Mouse (Mus musculus) ovary, postnatal 36 days (tissue): ENCODE data around the gene Kif7.

Source experiments
- DNase-seq: peaks from one replicate; pipeline ENCODE4 v3.0.0; 2022; ENCODE audit warnings: low spot score, mixed read lengths

The Kif7 gene

DNA sequence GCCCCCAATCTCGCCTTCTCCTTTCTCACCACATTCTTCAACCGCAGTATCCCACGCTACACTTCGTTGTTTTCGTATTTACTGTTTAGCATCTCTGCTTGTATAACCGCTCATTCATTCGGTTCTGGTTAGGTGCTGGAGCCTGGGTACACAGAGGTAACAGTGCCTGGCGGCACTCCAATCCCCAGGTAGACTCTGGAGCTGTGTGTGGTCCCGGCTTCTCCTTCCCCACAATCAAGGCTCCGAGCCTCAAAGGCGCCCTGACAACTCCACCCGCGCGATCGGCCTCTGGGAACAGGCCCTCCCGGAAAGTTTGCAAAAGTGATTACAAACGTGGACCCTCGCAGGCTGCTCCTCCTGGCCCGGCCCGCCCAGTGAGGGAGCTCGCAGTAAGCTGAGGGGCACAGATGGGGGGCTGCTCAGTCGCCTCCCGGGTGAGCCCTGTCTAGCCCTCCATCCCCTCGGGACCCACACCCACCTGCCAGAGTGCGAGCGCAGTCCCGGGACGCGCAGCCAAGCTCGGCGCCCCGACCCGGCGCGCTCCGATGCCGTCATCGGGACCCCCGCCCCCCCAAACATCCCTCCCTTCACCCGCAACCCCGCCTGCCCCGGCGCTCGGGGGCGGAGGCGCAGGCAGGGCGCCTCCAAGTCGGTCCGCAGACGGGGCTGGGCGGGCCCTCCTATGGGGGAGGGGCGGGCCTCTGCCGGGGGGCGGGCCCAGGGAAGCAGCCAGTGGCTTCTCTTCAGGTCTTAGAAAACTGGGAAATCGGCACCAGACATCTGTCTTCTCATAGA, at the start of gene Kif7:
Gene Kif7 (minus strand): TSS at position 534 of the 795 bp plus-strand sequence.
- DNase-seq = peak; percentile 88

DNA sequence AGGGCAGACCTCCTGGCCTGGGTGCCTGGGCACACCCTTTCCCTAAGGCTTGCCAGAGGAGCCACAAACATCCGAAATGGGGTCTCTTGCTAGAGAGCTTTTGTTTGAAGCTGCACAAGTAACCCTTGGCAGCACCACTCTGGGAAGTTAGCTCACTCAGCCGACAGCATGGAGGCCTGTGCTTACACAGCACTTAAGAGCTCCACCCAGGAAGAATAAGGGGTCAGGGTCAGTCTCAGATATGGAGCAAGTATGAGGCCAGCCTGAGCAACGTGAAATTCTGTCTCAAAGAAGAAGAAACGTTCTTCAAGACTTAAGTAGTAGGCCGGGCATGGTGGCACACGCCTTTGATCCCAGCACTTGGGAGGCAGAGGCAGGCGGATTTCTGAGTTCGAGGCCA, 46.6 kb upstream of the Kif7 start:
- no peak for DNase-seq

DNA sequence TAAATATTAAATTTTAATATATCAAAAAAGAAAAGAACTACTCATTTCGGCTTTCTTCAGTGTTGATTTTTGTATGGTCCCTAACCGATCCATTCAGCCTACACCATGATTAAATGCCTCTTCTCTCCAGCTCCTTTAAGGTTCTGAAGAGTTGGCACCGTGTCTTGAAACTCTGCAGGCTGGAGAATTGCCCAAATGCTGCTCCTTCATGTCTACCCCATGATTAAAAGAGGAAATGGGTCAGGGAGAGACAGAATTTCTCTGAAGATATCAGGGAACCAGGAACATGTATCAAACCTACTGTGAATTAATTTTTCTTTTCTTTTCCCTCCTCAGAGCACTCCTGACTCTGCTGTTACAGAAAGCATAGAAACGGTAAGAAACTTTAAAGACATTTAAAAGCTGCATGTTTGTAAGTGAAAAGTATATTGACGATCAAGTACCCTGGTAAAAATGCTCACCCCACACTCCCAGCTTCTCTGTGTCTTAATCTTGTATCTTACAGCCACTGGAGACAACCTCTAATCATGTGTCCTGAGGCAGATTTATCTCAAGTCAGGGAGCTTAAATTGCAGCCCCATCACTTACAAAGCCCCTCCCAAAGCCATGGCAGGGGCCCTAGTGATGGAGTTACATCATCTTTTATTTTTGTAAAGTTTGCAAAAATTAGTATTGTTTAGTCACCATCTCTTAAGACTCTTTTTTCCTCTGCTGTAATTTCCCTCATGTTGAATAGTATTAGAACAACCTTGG, 45.8 kb upstream of the Kif7 start:
- no peak for DNase-seq

DNA sequence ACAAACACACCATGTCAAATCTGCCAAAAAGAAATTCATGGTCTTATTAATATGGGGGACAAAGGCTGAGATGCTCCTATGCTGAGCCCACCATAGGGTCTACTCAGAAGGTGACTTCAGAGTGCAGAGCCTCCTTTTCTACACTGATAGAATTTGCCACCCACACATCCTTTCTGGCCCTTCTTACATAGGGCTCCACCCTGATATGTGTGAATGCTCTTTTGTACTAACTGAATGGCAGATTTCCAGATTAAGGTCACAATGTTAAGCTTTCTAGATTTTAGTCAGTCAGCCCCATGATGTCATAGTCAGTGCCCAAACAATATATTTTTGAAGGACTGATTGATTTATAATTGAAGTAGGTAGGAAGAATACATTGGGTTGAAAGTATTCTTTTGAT, 44.2 kb upstream of the Kif7 start:
- no peak for DNase-seq

DNA sequence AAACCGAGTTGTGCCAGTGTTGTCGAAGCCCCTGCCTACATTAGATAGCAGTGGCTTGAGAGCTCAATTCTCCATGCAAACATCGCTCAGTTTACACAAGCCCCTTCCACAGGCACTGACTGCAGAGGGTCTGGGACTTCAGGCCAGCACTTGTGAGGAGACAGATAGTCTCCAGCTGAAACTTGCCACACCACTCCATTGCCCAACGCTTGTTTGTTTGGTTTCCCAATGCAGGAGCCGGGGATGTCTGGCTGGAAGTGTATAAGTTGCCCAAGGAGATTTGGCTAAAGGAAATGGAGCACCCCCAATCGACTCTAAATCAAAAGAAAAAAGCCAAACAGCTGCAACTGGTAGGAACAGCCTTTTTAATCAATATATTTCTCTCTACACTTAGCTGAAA, 42.7 kb upstream of the Kif7 start:
- no peak for DNase-seq

DNA sequence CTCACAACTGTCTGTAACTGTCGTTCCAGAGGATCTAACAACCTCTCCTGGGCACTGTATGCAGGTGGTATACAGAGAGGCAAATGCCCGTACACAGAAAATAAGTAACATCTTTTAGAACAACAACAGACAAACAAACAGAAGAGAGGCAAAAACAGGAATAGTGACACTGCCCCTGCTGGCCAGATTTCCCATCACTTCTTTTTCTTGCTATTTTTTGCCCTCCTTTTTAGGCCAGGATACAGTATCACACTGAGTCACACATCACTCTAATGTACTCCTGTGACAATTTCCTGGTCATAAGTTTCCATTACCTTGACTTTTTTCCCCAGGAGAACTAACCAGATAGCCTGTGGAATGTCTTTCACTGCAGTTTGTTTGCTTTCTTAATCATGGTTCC, 40.8 kb upstream of the Kif7 start:
- no peak for DNase-seq

DNA sequence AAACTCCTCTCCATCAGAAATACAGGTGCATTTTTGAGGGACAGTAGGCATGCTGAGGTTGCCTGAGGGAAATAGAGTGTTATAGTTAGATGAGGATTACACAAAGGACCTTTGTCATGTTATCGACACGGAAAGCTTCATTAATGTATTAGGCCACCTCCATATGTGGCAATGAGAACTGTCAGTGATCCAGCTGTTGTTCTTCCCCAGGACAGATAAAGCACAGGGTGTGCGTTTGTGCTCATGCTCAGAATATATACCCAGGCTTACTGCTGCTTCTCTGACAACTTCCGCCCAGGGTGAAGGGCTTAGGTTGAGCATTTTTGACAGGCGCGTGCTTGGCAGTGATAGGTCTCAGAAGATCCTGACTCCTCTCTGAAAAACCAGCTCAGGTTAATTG, 34.0 kb upstream of the Kif7 start:
- DNase-seq = no peak

DNA sequence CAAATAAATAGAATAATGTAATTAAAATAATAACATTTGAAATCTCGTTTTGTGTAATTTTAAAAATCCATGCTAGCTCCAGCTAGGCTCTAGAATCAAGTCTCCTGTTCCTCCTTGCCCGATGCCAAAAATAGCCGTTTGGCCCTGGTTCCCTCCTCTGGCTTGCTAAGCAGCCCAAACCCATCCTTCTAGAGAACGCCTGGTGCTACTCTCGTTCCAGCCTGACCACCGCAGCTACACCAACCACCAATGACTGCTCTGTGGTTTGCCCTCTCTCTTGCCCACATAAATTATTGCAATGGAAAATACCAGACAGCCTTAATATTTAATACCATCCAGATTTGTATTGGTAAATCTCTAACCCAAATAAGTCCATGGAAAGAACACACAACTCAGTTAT, 32.1 kb upstream of the Kif7 start:
- DNase-seq = no peak

DNA sequence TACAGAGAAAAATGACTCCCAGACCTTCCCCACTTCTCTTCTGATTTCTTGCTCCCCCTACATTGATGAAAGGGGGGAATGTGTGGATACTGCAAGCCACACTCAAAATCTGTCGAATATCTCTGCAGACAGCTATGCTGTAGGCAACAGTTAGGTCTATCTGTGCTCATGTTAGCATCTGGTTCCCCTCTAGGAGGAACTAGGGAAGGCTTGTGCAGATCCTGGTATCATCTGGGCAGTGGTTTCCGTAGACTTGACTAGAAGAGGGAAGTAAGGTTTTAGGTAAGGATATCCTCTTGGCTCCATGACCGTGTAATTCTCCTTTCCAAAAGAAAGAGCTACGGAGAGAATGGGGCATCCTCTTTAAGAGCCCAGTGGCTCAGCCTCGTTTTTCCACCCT, 29.1 kb upstream of the Kif7 start:
- DNase-seq = no peak

DNA sequence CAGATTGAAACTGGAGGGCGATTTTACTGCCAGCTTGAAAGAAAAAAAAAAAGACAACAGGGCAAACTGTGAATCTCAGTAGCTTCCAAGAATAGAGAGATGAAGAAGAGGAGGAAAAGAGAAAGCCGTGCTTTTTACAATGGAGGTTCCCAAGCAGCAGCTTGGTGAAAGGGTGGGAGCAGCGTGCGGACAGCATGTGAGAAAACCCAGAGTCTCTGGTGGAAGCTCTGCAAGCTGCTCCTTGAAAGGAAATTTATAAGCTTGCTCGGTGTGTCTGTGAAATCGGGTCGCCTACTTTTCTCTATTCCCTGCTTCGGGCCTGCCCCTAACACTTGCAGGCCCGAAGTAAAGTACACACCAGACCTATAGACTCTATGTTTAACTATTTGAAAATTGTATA, 28.5 kb upstream of the Kif7 start:
- no peak for DNase-seq

DNA sequence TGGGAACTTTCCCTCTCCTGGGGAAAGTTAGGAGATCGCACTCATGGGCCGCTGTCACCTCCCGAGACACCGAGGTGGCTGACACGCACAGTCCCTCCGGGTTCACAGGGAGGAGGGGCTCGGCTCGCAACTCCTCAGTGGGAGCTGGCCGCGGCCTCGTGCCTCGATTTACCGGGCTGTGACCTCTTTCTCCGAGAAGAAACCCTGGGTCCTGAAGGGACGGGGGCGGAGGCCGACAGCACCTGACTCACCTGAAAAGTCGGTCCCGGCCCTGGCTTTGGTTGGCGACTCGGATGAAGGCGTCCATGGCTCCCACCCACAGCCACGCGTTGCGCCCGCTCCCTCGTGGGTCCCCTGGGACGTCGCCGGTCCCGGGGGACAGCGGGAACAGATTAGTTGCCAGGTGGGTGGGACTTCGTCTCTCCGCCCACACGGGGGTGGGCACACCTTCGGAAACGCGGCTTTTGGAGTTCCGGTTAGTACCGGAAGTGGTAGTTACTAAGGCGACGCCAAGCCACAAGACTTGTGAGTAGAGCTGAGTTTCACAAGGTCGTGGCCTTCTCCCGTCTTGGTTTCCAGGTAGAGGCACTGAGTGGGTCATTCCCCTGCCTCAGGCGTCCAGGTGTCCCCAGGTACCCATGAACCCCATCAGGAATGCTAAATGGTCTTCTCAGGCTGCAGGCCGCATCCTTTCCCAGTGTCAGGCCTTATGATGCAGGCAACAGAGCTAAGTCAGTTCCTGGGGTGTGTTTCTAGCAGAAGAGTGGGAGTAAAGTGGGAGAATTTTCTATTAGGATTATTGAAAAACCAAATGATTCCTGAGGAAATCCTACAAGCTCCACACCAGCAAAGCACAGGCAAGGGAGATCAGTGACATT, 27.4 kb upstream of the Kif7 start, which contains the start of the genes Pex11a and Wdr93:
Gene Pex11a (minus strand): TSS at position 473 of the 878 bp plus-strand sequence.
Gene Wdr93 (plus strand): TSS at position 505 of the 878 bp plus-strand sequence.
- DNase-seq = peak; percentile 79

DNA sequence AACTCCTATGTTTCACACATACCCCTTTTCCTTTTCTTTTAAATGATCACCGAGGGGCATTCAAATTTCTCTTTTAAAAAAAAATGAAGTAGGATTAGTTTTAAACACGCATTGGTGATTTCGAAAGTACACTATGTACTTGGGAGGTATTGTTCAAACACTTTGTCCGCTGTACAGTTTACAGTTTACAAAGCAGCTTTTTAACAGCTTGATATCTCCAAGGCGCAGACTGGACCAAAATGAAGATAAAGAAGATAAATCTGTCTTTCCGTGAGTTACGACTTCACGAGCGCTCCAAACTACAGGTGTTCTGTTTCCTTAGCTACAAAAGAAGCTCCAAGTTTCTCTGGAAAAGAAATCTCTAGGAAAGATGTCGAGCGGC, 26.7 kb upstream of the Kif7 start:
- no peak for DNase-seq

DNA sequence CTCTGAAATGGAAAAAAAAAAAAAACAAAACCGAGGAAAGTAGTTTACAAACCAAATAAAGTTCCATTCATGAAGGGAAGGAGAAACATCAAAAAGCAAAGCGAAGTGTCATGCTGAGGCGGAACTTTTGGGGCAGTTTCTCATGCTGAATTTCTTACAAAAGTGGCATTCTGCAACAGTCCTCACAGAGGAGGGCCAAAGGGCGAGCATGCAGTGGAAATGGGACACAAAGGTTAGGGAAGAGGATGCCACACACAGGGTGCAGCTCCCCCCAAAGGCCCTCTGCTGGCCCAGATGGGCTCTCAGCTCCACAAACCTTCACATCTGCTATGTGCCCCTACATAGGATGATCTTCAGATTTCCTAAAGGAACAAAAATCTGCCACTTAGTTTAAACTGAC, 24.8 kb upstream of the Kif7 start:
- no peak for DNase-seq

DNA sequence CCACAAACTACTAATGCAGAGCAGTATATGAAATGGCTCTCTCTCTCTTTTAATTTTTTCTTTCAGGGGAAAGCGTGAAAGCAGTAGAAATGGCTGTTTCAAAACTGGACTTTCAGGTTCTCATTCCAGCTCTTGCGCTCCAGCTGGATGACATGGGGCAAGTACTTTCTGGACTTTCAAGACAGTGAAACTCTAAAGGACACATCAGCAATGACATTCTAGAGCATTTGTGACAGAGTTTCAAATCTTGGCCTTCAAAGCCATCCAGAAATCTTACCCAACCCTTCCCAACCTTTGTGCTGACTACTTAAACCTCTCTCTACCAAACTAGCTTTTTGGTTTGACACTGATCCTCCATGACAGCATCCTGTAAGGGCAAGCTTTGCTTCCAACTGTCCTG, 23.4 kb upstream of the Kif7 start:
- no peak for DNase-seq

DNA sequence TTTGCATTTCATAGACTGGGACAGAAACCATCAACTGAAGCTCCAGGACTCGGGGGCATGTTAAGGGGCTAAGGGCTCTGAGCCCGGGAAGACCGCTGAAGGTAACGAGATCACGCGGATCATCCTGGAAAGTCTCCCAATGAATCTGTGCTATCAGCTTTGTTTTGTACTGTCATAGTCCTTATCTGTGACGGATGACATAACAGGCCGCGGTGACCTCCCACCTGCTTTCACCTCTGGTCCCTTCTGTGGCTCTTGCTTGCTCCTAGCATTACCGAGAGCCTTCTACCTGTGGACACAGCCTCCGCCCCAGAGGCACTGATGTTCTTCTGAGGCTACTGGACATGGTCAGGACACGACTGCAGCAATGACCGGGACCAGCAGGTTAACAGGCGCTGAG, 21.0 kb upstream of the Kif7 start:
- no peak for DNase-seq

DNA sequence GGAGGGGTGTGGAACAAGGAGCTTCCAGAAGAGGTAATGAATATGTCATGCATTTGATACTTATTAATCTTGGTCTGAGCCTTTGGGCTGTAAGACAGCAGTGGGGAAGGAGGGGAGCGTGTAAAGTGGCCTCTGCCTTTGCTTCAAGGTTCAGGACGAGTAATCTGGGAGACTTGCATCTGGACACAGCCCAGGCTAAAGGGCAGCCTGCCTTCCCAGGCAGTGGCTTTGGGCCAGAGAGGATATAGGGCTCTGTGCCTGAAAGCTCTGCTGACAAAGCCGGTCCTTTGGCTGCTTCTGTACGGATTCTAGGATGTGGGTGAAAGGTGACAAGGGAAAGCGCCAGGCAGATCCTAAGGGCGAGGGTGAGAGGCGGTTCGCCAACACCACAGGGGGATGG, 19.0 kb upstream of the Kif7 start:
- DNase-seq = peak; percentile 70

DNA sequence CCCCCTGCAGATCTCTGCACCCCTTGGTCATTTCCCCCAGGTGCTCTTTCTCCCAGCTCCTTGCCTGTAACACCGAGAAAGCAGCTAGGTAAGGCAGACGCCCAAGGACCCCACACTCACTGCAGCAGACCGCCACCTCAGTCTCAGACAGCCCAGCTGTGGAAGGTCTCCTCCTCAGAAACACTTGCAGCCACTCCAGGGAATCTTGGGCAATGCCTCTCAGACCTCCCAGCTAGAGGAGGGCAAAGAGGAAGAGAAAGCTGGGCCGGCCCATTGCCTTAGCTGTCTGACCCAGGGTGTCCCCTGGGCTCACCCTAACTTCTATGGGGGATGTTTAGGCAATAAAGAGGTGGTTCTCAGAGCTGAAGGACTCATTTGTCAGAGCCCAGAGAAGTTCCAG, 17.1 kb upstream of the Kif7 start, which contains the start of gene Plin1:
Gene Plin1 (minus strand): TSS at position 282 of the 400 bp plus-strand sequence.
- DNase-seq = no peak

DNA sequence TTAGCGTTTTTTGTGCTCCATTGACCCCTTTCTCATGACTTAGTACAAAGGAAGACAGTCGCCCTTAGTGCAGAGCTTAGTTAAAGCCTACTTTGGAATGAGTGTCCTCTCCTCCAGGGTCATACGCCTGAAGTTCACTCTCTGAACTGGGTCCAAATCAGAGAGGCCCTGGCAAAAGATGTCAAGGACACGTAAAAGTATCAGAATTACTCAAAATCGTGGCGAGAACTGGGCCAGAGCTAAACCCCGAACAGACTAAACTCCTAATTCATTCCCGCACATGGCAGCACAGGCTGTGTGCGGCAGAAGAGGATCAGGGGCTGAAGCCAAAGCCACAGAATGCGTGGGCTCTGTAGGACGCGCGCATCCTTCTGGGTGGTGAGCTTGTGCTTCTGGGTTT, 15.9 kb upstream of the Kif7 start:
- no peak for DNase-seq

DNA sequence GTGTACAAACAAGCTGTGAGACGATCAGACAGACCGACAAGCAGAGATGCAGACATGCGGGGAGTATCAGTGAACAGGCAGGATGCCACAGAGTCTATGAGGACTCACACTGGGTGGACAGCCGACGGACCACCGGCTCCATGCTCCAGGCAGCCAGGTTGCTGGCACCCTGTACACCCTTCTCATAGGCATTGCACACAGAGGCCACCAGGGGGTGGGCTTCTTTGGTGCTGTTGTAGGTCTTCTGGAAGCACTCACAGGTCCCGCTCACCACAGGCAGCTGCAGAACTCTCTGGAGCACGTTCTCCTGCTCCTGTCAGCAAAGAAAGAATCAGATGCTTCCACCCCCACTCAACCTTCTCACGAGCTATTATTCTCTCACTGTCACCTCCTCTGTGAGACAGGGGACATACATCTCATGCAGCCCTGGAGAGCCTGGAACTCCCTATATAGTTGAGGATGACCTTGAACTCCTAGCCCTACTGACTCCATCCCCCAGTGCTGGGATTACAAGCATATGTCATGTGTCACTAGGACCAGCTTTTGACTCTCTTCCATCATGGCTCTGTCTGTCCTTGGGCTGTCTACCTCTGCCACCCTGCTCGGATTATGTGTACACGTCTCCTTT, 14.3 kb upstream of the Kif7 start:
- DNase-seq = no peak

DNA sequence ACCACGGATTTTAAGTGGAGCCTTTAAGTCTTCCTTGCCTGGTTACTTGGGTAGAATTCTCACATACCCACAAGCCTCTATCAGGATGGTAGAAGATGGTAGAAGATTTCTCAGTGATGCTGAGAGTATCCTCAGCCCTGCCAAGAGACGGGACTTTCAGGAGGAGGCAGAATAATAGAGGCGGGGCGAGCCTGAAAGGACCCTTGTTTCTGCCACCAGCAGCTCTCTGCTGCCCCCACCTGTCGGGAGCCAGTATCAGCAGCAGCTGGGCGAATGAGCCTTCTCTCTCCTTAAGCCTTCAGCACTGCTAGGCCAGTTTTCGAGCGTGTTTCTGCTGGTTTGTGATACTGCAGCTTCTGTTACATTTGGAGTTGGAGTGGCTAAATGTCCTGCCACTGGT, 13.6 kb upstream of the Kif7 start:
- DNase-seq = peak; percentile 72

DNA sequence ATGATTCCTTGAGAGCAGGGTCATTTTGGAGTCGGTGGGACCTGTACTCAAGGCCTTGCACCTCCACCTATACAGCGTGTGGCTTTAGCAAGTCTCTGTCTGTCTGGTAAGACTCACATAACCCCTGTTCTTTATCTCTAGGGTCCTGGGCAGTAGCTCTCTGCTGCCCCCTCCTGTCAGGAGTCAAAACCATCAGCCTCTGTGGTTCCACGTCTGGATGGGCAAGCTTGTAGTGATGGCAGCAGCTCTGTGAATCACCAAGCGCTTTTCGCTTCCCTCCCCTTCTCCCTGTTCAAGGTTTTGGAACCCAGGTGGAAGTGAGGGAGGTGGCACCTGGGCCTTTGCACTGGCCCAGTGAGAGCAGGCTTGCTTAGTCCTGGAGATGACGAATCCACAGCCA, 12.7 kb upstream of the Kif7 start:
- DNase-seq = peak; percentile 66

DNA sequence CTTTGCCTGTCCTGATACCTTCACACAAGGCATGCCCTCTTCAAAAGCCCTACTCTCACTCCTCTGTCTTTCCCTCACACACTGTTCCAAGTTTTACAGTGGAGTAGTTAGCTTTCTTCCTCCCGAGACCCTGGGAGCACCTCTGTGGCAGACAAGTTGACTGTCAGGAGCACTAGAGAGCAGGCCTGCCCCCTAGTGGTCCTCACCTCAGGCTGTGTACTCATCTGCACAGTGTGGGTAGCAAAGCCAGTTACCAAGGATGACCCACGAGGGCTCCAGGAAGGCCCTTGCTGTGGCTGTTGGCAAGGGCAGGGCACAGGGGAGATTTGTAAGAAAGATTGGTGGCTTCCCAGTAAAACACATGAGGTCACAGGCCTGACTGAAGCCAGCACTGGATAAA, 11.6 kb upstream of the Kif7 start:
- DNase-seq = peak; percentile 57
